Mouse (Mus musculus) liver, embryonic 14.5 days (tissue): ENCODE results near the gene Lsamp. TPM values are rescaled to one million over a fixed set of nuclear protein-coding genes. Genes with fewer than 3 reads are reported as not detected.

Experiments
- ATAC-seq: fragments of 200-750 bp; cut with Nextera tagmentation; 2 replicates; pipeline ENCODE4 v1.8.0; 2017; ENCODE audit warnings: moderate number of reproducible peaks, mild to moderate bottlenecking, moderate library complexity; ENCODE audit not compliant: insufficient read depth
- DNase-seq, 3 experiments: peaks; one replicate each; pipeline ENCODE4 v3.0.0-alpha.2; 2012 to 2013; ENCODE audit warnings: low read depth in 3 of 3, low spot score in 3 of 3
- H3K27ac ChIP-seq: fragments of 300-500 bp; sonication (generic); 2 replicates; pipeline ENCODE4 v1.5.1; 2014; ENCODE audit warnings: moderate library complexity, mild to moderate bottlenecking, control low read depth, inconsistent platforms
- H3K27me3 ChIP-seq: fragments of 300-500 bp; sonication (generic); 2 replicates; pipeline ENCODE4 v1.6.1; 2014; ENCODE audit warnings: mild to moderate bottlenecking, low read length, moderate library complexity; ENCODE audit not compliant: control insufficient read depth, insufficient read depth
- H3K36me3 ChIP-seq: fragments of 300-500 bp; sonication (generic); replicated peaks from 2 replicates; pipeline ENCODE4 v1.6.1; 2014; ENCODE audit warnings: low read depth; ENCODE audit not compliant: control insufficient read depth, insufficient read depth
- H3K4me1 ChIP-seq, 2 experiments: fragments of 200-500 bp in 1 of 2; fragments of 300-500 bp in 1 of 2; sonication (generic) in 1 of 2; replicated peaks; 2 replicates each; pipeline ENCODE4 v1.6.1; 2012 to 2014; ENCODE audit warnings: antibody characterized with exemption in 1 of 2, inconsistent platforms in 1 of 2, low read length in 1 of 2; ENCODE audit not compliant: control insufficient read depth in 2 of 2, insufficient read depth in 2 of 2
- H3K4me2 ChIP-seq: fragments of 300-500 bp; sonication (generic); 2 replicates; pipeline ENCODE4 v1.6.1; 2014; ENCODE audit warnings: low read depth, mild to moderate bottlenecking, control low read depth, moderate library complexity
- H3K4me3 ChIP-seq, 2 experiments: fragments of 200-500 bp in 1 of 2; fragments of 300-500 bp in 1 of 2; sonication (generic) in 1 of 2; 2 replicates each; pipeline ENCODE4 v1.5.1; 2012 to 2014; ENCODE audit warnings: low read depth in 2 of 2, low read length in 2 of 2, mild to moderate bottlenecking in 2 of 2, control low read depth in 1 of 2, inconsistent platforms in 1 of 2, moderate library complexity in 1 of 2; ENCODE audit not compliant: insufficient read depth in 1 of 2
- H3K9ac ChIP-seq: fragments of 300-500 bp; sonication (generic); replicated peaks from 2 replicates; pipeline ENCODE4 v1.6.1; 2014; ENCODE audit warnings: mild to moderate bottlenecking, control low read depth, moderate library complexity
- H3K9me3 ChIP-seq: fragments of 300-500 bp; sonication (generic); 2 replicates; pipeline ENCODE4 v1.6.1; 2016; ENCODE audit warnings: low read length, mixed read lengths; ENCODE audit not compliant: control insufficient read depth
- CTCF ChIP-seq: IDR thresholded peaks from 2 replicates; pipeline ENCODE4 v1.5.1; 2016; ENCODE audit warnings: antibody characterized with exemption, low read depth, control low read depth
- EP300 ChIP-seq: IDR thresholded peaks from 2 replicates; pipeline ENCODE4 v1.6.1; 2016; ENCODE audit warnings: antibody characterized with exemption, low read depth
- WGBS: fragments of 180-500 bp; shearing (Covaris S2); extraction: QIAGEN DNeasy Blood & Tissue Kit; methylation state at CpG from one replicate; pipeline ENCODE4 v1.1.7; 2014; ENCODE audit not compliant: insufficient replicate concordance; 5-methylcytosine and 5-hydroxymethylcytosine counted together
- polyA plus RNA-seq, 2 experiments: library from polyadenylated mRNA; depleted of rRNA in 1 of 2; stranded (reverse) in 1 of 2; unstranded in 1 of 2; fragments of >200 nt; fragmentation: Nextera tagmentation in 1 of 2; extraction: Ambion mirVana in 1 of 2; gene quantifications; 2 replicates each; pipeline versions ENCODE4 v1.2.1 to v1.2.3; 2012 to 2014

Lsamp gene
- polyA plus RNA-seq, 2 experiments: 0.03 to 0.06 TPM

GRCm38 (mm10) chr16:41916342-41916741 is 1932.2 kb downstream of the Lsamp start:
- Histone ChIP-seq H3K36me3 (no peaks in the 10 kb centered on the region), H3K4me1 (no peaks in the 10 kb centered on the region), H3K27me3 (no peaks in the 10 kb centered on the region), H3K9me3 (no peaks in the 10 kb centered on the region), H3K9ac (no peak overlapping the region), H3K4me2 (no peak overlapping the region), H3K27ac (no peak overlapping the region), H3K4me3 (no peak overlapping the region)
- WGBS: 62% methylated on average over 3 of the region's 3 CpGs
- DNase-seq (no peak), ATAC-seq (no peak)
- TF ChIP-seq EP300 (no peak), CTCF (no peak)

- Histone ChIP-seq H3K4me3 (no peak overlapping the region), H3K4me1 (no peaks in the 10 kb centered on the region), H3K9me3 (no peaks in the 10 kb centered on the region), H3K4me2 (no peak overlapping the region), H3K36me3 (no peaks in the 10 kb centered on the region), H3K9ac (no peak overlapping the region), H3K27me3 (no peaks in the 10 kb centered on the region), H3K27ac (no peak overlapping the region)
- 47% methylated on average over 6 of the region's 6 CpGs for WGBS
- ATAC-seq: no peak
- no peak for TF ChIP-seq EP300
- no peak for TF ChIP-seq CTCF
- no peak for DNase-seq
Observed at GRCm38 (mm10) chr16:41917057-41917821, 1933.1 kb downstream of the Lsamp start.

GRCm38 (mm10) chr16:41929546-41929945 is 1945.4 kb downstream of the Lsamp start:
- H3K9ac ChIP-seq: no peak overlapping the region
- ATAC-seq (no peak), DNase-seq (no peak)
- H3K27me3 ChIP-seq: no peaks in the 10 kb centered on the region
- no peaks in the 10 kb centered on the region for H3K9me3 ChIP-seq
- no peak overlapping the region for H3K4me3 ChIP-seq
- no peaks in the 10 kb centered on the region for H3K36me3 ChIP-seq
- no peaks in the 10 kb centered on the region for H3K4me1 ChIP-seq
- H3K4me2 ChIP-seq: no peak overlapping the region
- no peak for TF ChIP-seq CTCF
- no peak for TF ChIP-seq EP300
- no peak overlapping the region for H3K27ac ChIP-seq
- 61% methylated on average over 4 of the region's 4 CpGs for WGBS

- Histone ChIP-seq H3K4me3 (no peak overlapping the region), H3K9me3 (no peaks in the 10 kb centered on the region), H3K36me3 (no peaks in the 10 kb centered on the region), H3K4me1 (no peaks in the 10 kb centered on the region), H3K4me2 (no peak overlapping the region), H3K9ac (no peak overlapping the region), H3K27me3 (no peaks in the 10 kb centered on the region), H3K27ac (no peak overlapping the region)
- TF ChIP-seq CTCF: no peak
- no peak for TF ChIP-seq EP300
- 60% methylated on average over 2 of the region's 2 CpGs for WGBS
- no peak for DNase-seq
- ATAC-seq: no peak
Observed at GRCm38 (mm10) chr16:41935701-41936100, 1951.5 kb downstream of the Lsamp start.

- no peak overlapping the region for H3K4me3 ChIP-seq
- 61% methylated on average over 3 of the region's 3 CpGs for WGBS
- no peak overlapping the region for H3K4me2 ChIP-seq
- H3K9ac ChIP-seq: no peak overlapping the region
- no peaks in the 10 kb centered on the region for H3K36me3 ChIP-seq
- H3K27ac ChIP-seq: no peak overlapping the region
- H3K9me3 ChIP-seq: no peaks in the 10 kb centered on the region
- no peaks in the 10 kb centered on the region for H3K27me3 ChIP-seq
- no peak for TF ChIP-seq EP300
- TF ChIP-seq CTCF: no peak
- DNase-seq: no peak
- no peak for ATAC-seq
- no peaks in the 10 kb centered on the region for H3K4me1 ChIP-seq
Observed at GRCm38 (mm10) chr16:41936908-41937595, 1952.9 kb downstream of the Lsamp start.
